Comparison of ENCODE assay signal across 14 mouse cellular contexts in genomic region chr5:9108490-9108889, GRCm38 (mm10). TPM values are rescaled to one million over a fixed set of nuclear protein-coding genes. Genes with fewer than 3 reads are reported as not detected.
DNase-seq lines count a peak whose midpoint lies in the region; ATAC-seq and TF ChIP-seq lines count a peak whose summit lies in the region.
"Had no signal": no experiment of that assay in that cellular context is flagged by ENCODE, and none has a peak within 500 bp of the region (broad histone marks: within the 10 kb centered on the region; RNA-seq: fewer than 3 reads in every experiment).

No protein-coding gene starts in this region.

- H3K36me3 ChIP-seq in spleen, adult 2 months (ENCODE audit: control insufficient read depth, insufficient read depth, low read length): peaks cover 11% of the 10 kb centered on the region; the same call in 1 of the 2 replicates
- no peaks in the 10 kb centered on the region for H3K36me3 ChIP-seq in intestine, embryonic 16.5 days (ENCODE audit: control insufficient read depth, insufficient read depth, low read length)
- H3K36me3 ChIP-seq in kidney, postnatal 0 days (ENCODE audit: insufficient read depth, low read length): no peaks in the 10 kb centered on the region

- TF ChIP-seq POLR2A in spleen, adult 2 months (IDR thresholded peaks at IDR 0.05; ENCODE audit: low read depth, low read length): no peak

- 36% methylated on average over 5 of the region's 5 CpGs for WGBS in spleen, adult 2 months
- WGBS in intestine, embryonic 16.5 days: 54% methylated on average over 5 of the region's 5 CpGs
- 14% methylated on average over 5 of the region's 5 CpGs for WGBS in kidney, postnatal 0 days

- peak; percentile 86 for ATAC-seq in intestine, embryonic 16.5 days
- peak; percentile 73 for ATAC-seq in kidney, postnatal 0 days (replicated peaks; ENCODE audit: low FRiP score, low read depth)
- ATAC-seq: forebrain, embryonic 14.5 days had no signal

- no peak overlapping the region for H3K9ac ChIP-seq in intestine, embryonic 16.5 days (ENCODE audit: low read depth, low read length)
- no peak overlapping the region for H3K9ac ChIP-seq in kidney, postnatal 0 days (ENCODE audit: low read depth, low read length)

- no peaks in the 10 kb centered on the region for H3K9me3 ChIP-seq in intestine, embryonic 16.5 days (ENCODE audit: control insufficient read depth, low read length)
- no peaks in the 10 kb centered on the region for H3K9me3 ChIP-seq in kidney, postnatal 0 days (replicated peaks; ENCODE audit: low read length)

- H3K4me2 ChIP-seq in intestine, embryonic 16.5 days (ENCODE audit: low read depth, low read length): no peak overlapping the region
- H3K4me2 ChIP-seq in kidney, postnatal 0 days (ENCODE audit: low read length): no peak overlapping the region
- H3K4me2 ChIP-seq: heart, embryonic 11.5 days had no signal

- H3K27ac ChIP-seq in spleen, adult 2 months (ENCODE audit: insufficient read depth, low read length): peak overlapping the region; percentile 92
- H3K27ac ChIP-seq in intestine, embryonic 16.5 days (ENCODE audit: low read length): 0 out of 2 replicates have a peak overlapping the region, but pooled peaks have one; percentile 17
- no peak overlapping the region for H3K27ac ChIP-seq in kidney, postnatal 0 days

- DNase-seq in spleen, adult 2 months (ENCODE audit: low read depth in 1 of 2, low spot score in 2 of 2): peak in 1 of 2 experiments; percentile 41
- no peak for DNase-seq in spleen, adult 12 weeks (ENCODE audit: low spot score)
- peak; percentile 47 for DNase-seq in kidney, postnatal 0 days (ENCODE audit: low spot score)
- no peak for DNase-seq in frontal cortex, postnatal 36 days (ENCODE audit: low spot score in 2 of 2)
- no peak for DNase-seq in thymus, postnatal 36 days
- no peak for DNase-seq in urinary bladder, postnatal 4 days (ENCODE audit: low spot score in 2 of 2)
- DNase-seq: cerebellum, adult 8-10 months; heart, postnatal 4 days; layer of hippocampus, postnatal 36 days; left cerebral cortex, postnatal 4 days had no signal

- no peaks in the 10 kb centered on the region for H3K27me3 ChIP-seq in spleen, adult 2 months (ENCODE audit: control insufficient read depth, insufficient read depth, low read length)
- H3K27me3 ChIP-seq in intestine, embryonic 16.5 days (replicated peaks; ENCODE audit: control insufficient read depth, insufficient read depth, low read length): 0 out of 2 replicates have a peak, but pooled peaks cover 3% of the 10 kb centered on the region
- no peaks in the 10 kb centered on the region for H3K27me3 ChIP-seq in kidney, postnatal 0 days (ENCODE audit: insufficient read depth, low read length)

- TF ChIP-seq CTCF in spleen, adult 2 months (IDR thresholded peaks at IDR 0.05; ENCODE audit: extremely low read depth, insufficient read depth, insufficient read length, insufficient replicate concordance): no peak
- no peak for TF ChIP-seq CTCF in kidney, postnatal 0 days (IDR thresholded peaks at IDR 0.05; ENCODE audit: low read depth)

- peaks cover 41% of the 10 kb centered on the region; the same call in 1 of the 2 replicates for H3K4me1 ChIP-seq in spleen, adult 2 months (ENCODE audit: control insufficient read depth, insufficient read depth, insufficient read length)
- 0 out of 2 replicates have a peak, but pooled peaks cover 2% of the 10 kb centered on the region for H3K4me1 ChIP-seq in intestine, embryonic 16.5 days (ENCODE audit: control insufficient read depth, insufficient read depth, low read length)
- no peaks in the 10 kb centered on the region for H3K4me1 ChIP-seq in kidney, postnatal 0 days (replicated peaks; ENCODE audit: insufficient read depth, low read length)

- no peak overlapping the region for H3K4me3 ChIP-seq in spleen, adult 2 months (ENCODE audit: extremely low read depth, insufficient read depth, insufficient read length)
- H3K4me3 ChIP-seq in intestine, embryonic 16.5 days (ENCODE audit: low read length): no peak overlapping the region
- H3K4me3 ChIP-seq in kidney, postnatal 0 days (replicated peaks; ENCODE audit: low read depth, low read length): no peak overlapping the region
- H3K4me3 ChIP-seq: myocyte had no signal

RNA-seq across cellular contexts. Expression of gene Tmem243, which starts 8.0 kb away (rescaled TPM):
- polyA plus RNA-seq in spleen, adult 2 months (2012; rRNA removed): 56.1 and 106 TPM in 2 replicates
- polyA plus RNA-seq in intestine, embryonic 16.5 days (2015; fragmentation: Nextera tagmentation; extraction: Ambion mirVana): 5.3 and 10.5 TPM in 2 replicates
- polyA plus RNA-seq in kidney, postnatal 0 days (2015; fragmentation: Nextera tagmentation; extraction: Ambion mirVana): 47.5 and 50.4 TPM in 2 replicates

RNA-seq across cellular contexts. Expression of gene Dmtf1, which starts 53.1 kb away (rescaled TPM):
- 8.0 and 9.0 TPM in 2 replicates for polyA plus RNA-seq in spleen, adult 2 months (2012; rRNA removed)
- 29.5 and 29.6 TPM in 2 replicates for polyA plus RNA-seq in intestine, embryonic 16.5 days (2015; fragmentation: Nextera tagmentation; extraction: Ambion mirVana)
- 25.1 and 26.0 TPM in 2 replicates for polyA plus RNA-seq in kidney, postnatal 0 days (2015; fragmentation: Nextera tagmentation; extraction: Ambion mirVana)
